In genomic region chr6:28479865-28480751, GRCm38 (mm10) we compare ENCODE assay signal across 8 mouse cellular contexts. TPM values are rescaled to one million over a fixed set of nuclear protein-coding genes. Genes with fewer than 3 reads are reported as not detected.
DNase-seq lines count a peak whose midpoint lies in the region; ATAC-seq and TF ChIP-seq lines count a peak whose summit lies in the region.

No protein-coding gene starts in this region.

- WGBS in hindbrain, embryonic 13.5 days = under 1% methylated on average over 68 of the region's 68 CpGs

- peak overlapping the region; percentile 85 for H3K27ac ChIP-seq in hindbrain, embryonic 13.5 days

- H3K9me3 ChIP-seq in hindbrain, embryonic 13.5 days = no peaks in the 10 kb centered on the region

- peak overlapping the region; percentile 87 for H3K4me3 ChIP-seq in hindbrain, embryonic 13.5 days

- H3K36me3 ChIP-seq in hindbrain, embryonic 13.5 days = no peaks in the 10 kb centered on the region

- H3K27me3 ChIP-seq in Patski = no peaks in the 10 kb centered on the region
- no peaks in the 10 kb centered on the region for H3K27me3 ChIP-seq in hindbrain, embryonic 13.5 days

- ATAC-seq in Patski = peak; percentile 97
- ATAC-seq in hindbrain, embryonic 13.5 days (ENCODE audit: low FRiP score) = peak; percentile 99

- in situ Hi-C loops in Patski (cut with MboI; ENCODE audit: low pct_unique_long_range_greater_than_20kb) = loop anchor here (5.0 kb wide), 1 partner anchor 53 kb away; the partner anchor contains the start of genes Fscn3 and Gcc1

- POLR2A ChIA-PET in Patski (lab: Charles Lee) = no interaction called here

- peak overlapping the region; percentile 87 for H3K9ac ChIP-seq in hindbrain, embryonic 13.5 days

- H3K4me1 ChIP-seq in hindbrain, embryonic 13.5 days (replicated peaks) = peaks cover 40% of the 10 kb centered on the region

- DNase-seq in Patski (ENCODE audit: low read depth, low spot score) = peak; percentile 98
- peak; percentile 96 to 97 for DNase-seq in cerebellum, postnatal 14 days
- peak; percentile 97 to 99 for DNase-seq in frontal cortex, postnatal 14 days (ENCODE audit: low spot score in 2 of 2)
- peak; percentile 90 to 93 for DNase-seq in layer of hippocampus, postnatal 25 days (ENCODE audit: extremely low spot score in 1 of 2, low spot score in 1 of 2)
- DNase-seq in lung, postnatal 25 days (ENCODE audit: low spot score) = peak; percentile 100
- peak; percentile 98 for DNase-seq in retina, embryonic 14.5 days (ENCODE audit: low spot score)
- peak; percentile 93 for DNase-seq in thymus, postnatal 4 days

- peak overlapping the region; percentile 90 for H3K4me2 ChIP-seq in hindbrain, embryonic 13.5 days

- CTCF ChIA-PET in Patski (lab: Charles Lee) = interaction anchor here (1.4 kb wide), 1 partner anchor 20 kb away, joined by 5 read pairs; no protein-coding TSS in a partner anchor

- TF ChIP-seq CTCF in Patski (IDR thresholded peaks at IDR 0.05) = no peak

RNA-seq across cellular contexts. Expression of gene Snd1, which starts 5.2 kb away (rescaled TPM):
- polyA plus RNA-seq in Patski (2021) = 107 TPM
- 81.2 and 85.6 TPM in 2 replicates for polyA plus RNA-seq in hindbrain, embryonic 13.5 days (2015; fragmentation: Nextera tagmentation; extraction: Ambion mirVana)
- total RNA-seq in layer of hippocampus, postnatal 25 days (2021) = 100 to 1,000 TPM; 113 to 115 TPM

RNA-seq across cellular contexts. Expression of gene Pax4, which starts 31.0 kb away (rescaled TPM):
- polyA plus RNA-seq in Patski (2021) = not detected
- not detected in 2 replicates for polyA plus RNA-seq in hindbrain, embryonic 13.5 days (2015; fragmentation: Nextera tagmentation; extraction: Ambion mirVana)
- not detected for total RNA-seq in layer of hippocampus, postnatal 25 days (2021)

RNA-seq across cellular contexts. Expression of gene Gcc1, which starts 51.9 kb away (rescaled TPM):
- 17.8 TPM for polyA plus RNA-seq in Patski (2021)
- 12.0 and 13.8 TPM in 2 replicates for polyA plus RNA-seq in hindbrain, embryonic 13.5 days (2015; fragmentation: Nextera tagmentation; extraction: Ambion mirVana)
- total RNA-seq in layer of hippocampus, postnatal 25 days (2021) = 10 to 100 TPM; 15.4 to 20.6 TPM

RNA-seq across cellular contexts. Expression of gene Fscn3, which starts 52.5 kb away (rescaled TPM):
- polyA plus RNA-seq in Patski (2021) = not detected
- not detected in 2 replicates for polyA plus RNA-seq in hindbrain, embryonic 13.5 days (2015; fragmentation: Nextera tagmentation; extraction: Ambion mirVana)
- not detected for total RNA-seq in layer of hippocampus, postnatal 25 days (2021)

RNA-seq across cellular contexts. Expression of gene Arf5, which starts 56.7 kb away (rescaled TPM):
- 187 TPM for polyA plus RNA-seq in Patski (2021)
- polyA plus RNA-seq in hindbrain, embryonic 13.5 days (2015; fragmentation: Nextera tagmentation; extraction: Ambion mirVana) = 401 and 406 TPM in 2 replicates
- total RNA-seq in layer of hippocampus, postnatal 25 days (2021) = 100 to 1,000 TPM; 327 to 334 TPM

Comparison
In these comparisons a context has a peak if more than half of its experiments do, and no peak if none do; other contexts are left out.
1. Peak in every context shown above with its lines: DNase-seq, ATAC-seq, H3K4me3 ChIP-seq and H3K27ac ChIP-seq.